Mouse (Mus musculus) neural tube, embryonic 15.5 days (tissue): ENCODE measurements at regions not wholly inside any gene's neighbourhood (a gene's known extent, or its start where the extent isn't known, plus 50 kb on each side); places are given as distances from the start of the nearest gene placed in this dataset.

Source experiments
- ATAC-seq: fragments of 200-750 bp; cut with Nextera tagmentation; 2 replicates; pipeline ENCODE4 v1.8.0; 2017; ENCODE audit warnings: mild to moderate bottlenecking, moderate TSS enrichment, moderate library complexity; ENCODE audit not compliant: low FRiP score
- H3K27ac ChIP-seq: fragments of 300-500 bp; sonication (generic); replicated peaks from 2 replicates; pipeline ENCODE4 v1.5.1; 2015; ENCODE audit warnings: mild to moderate bottlenecking, inconsistent platforms
- H3K27me3 ChIP-seq: fragments of 300-500 bp; sonication (generic); replicated peaks from 2 replicates; pipeline ENCODE4 v1.6.1; 2015; ENCODE audit warnings: inconsistent platforms
- H3K36me3 ChIP-seq: fragments of 300-500 bp; sonication (generic); 2 replicates; pipeline ENCODE4 v1.6.1; 2015; ENCODE audit warnings: inconsistent platforms
- H3K4me1 ChIP-seq: fragments of 300-500 bp; sonication (generic); 2 replicates; pipeline ENCODE4 v1.6.1; 2015; ENCODE audit warnings: inconsistent platforms
- H3K4me2 ChIP-seq: fragments of 300-500 bp; sonication (generic); 2 replicates; pipeline ENCODE4 v1.6.1; 2015; ENCODE audit warnings: inconsistent platforms, mild to moderate bottlenecking, moderate library complexity
- H3K4me3 ChIP-seq: fragments of 300-500 bp; sonication (generic); replicated peaks from 2 replicates; pipeline ENCODE4 v1.5.1; 2015; ENCODE audit warnings: mild to moderate bottlenecking, inconsistent platforms
- H3K9ac ChIP-seq: fragments of 300-500 bp; sonication (generic); replicated peaks from 2 replicates; pipeline ENCODE4 v1.6.1; 2015; ENCODE audit warnings: mild to moderate bottlenecking, inconsistent platforms
- H3K9me3 ChIP-seq: fragments of 300-500 bp; sonication (generic); replicated peaks from 2 replicates; pipeline ENCODE4 v1.6.1; 2016; ENCODE audit warnings: inconsistent platforms
- WGBS: fragments of 180-500 bp; shearing (Covaris S2); methylation state at CpG from one replicate; pipeline ENCODE4 v1.1.7; 2015; ENCODE audit warnings: mixed read lengths; 5-methylcytosine and 5-hydroxymethylcytosine counted together

GRCm38 (mm10) chr9:99800076-99800475, 75.9 kb downstream of the Sox14 start:
- peak; percentile 42; the same call in 1 of the 2 replicates for ATAC-seq
- Histone ChIP-seq H3K36me3 (no peaks in the 10 kb centered on the region), H3K9me3 (no peaks in the 10 kb centered on the region), H3K27me3 (no peaks in the 10 kb centered on the region; the same call in 1 of the 2 replicates), H3K4me3 (peak overlapping the region; percentile 31), H3K9ac (0 out of 2 replicates have a peak overlapping the region, but pooled peaks have one; percentile 17), H3K4me2 (peak overlapping the region; percentile 62), H3K4me1 (peaks cover 21% of the 10 kb centered on the region), H3K27ac (peak overlapping the region; percentile 20)
- 3% methylated on average over 13 of the region's 13 CpGs for WGBS

DNA sequence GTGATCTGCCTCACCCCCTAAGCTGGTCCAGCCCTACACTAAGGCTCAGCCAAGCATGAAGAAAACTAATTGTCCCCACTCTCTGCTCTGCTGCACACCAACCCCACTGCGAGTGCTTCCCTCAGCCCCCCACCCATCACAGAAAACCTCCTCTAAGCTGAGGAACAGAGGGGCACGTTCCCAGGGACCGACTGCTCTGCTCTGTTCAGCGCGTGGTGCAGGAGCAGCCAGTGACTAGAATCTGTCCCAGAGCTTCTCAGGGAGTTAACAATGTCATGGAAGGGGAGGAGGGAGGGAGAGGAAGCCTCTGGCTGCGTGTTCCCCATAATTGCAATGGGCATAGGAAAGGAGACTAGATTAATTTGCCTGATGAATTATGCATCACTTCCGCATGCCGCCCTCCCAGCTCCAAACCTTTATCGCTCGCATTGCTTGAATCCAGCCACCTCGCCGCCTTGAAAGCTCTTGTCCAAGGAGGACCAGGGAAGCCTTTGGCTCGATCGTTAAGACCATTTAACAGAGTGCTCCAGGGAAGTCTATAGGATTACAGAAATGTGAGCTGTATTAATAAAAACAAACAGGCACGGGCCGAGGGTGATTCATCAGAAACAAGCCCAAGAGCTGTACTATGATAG, 76.5 kb downstream of the Sox14 start:
- no peaks in the 10 kb centered on the region for H3K36me3 ChIP-seq
- H3K4me1 ChIP-seq = peaks cover 21% of the 10 kb centered on the region
- WGBS = 2% methylated on average over 16 of the region's 16 CpGs
- H3K4me3 ChIP-seq = peak overlapping the region; percentile 31
- peak overlapping the region; percentile 48 for H3K27ac ChIP-seq
- peak overlapping the region; percentile 62 for H3K4me2 ChIP-seq
- no peaks in the 10 kb centered on the region; the same call in 1 of the 2 replicates for H3K27me3 ChIP-seq
- H3K9ac ChIP-seq = 0 out of 2 replicates have a peak overlapping the region, but pooled peaks have one; percentile 17
- ATAC-seq = peak; percentile 89
- no peaks in the 10 kb centered on the region for H3K9me3 ChIP-seq

DNA sequence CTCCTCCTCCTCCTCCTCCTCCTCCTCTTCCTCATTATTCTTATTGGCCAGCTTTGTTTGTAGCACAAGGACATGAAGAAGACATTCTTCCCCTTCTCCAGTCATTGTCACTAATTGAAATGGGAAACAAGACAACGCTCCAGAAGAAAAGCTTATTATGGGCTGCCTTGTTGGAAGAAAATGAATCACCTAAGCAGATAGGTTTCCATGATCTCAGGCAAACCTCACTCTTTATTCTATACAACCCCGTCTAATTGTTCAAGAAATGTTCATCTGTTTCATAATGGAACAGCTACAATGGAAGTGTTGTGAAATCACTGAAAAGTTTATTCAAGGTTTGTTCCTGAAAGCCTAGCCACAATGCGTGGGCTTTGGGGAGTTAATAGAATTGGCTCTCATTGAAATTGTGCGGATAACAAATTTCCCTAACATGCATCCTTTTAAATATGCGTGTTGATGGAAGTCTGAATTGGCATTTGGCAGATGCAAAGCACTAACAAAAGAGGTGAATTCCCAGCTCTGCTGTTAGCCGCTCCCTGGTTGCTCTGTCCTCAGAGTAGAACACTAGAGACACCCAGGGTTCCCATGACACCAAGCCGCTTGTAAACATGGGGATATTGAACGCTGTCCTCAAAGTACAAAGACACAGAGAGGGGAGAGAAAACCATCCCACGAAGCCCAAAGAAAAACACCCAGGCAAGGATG, 78.8 kb downstream of the Sox14 start:
- no peak for ATAC-seq

GRCm38 (mm10) chr9:99792700-99793099, 75.6 kb upstream of the Cldn18 start:
- no peaks in the 10 kb centered on the region for H3K9me3 ChIP-seq
- ATAC-seq = peak; percentile 78
- WGBS = 44% methylated on average over 7 of the region's 7 CpGs

More for the DNA sequence above, 78.8 kb downstream of the Sox14 start:
- no peak overlapping the region for H3K27ac ChIP-seq
- H3K9me3 ChIP-seq = no peaks in the 10 kb centered on the region
- H3K4me1 ChIP-seq = peaks cover 24% of the 10 kb centered on the region
- H3K4me3 ChIP-seq = no peak overlapping the region
- no peak overlapping the region for H3K4me2 ChIP-seq
- no peaks in the 10 kb centered on the region; the same call in 1 of the 2 replicates for H3K27me3 ChIP-seq
- 20% methylated on average over 9 of the region's 9 CpGs for WGBS
- H3K36me3 ChIP-seq = no peaks in the 10 kb centered on the region
- H3K9ac ChIP-seq = no peak overlapping the region

DNA sequence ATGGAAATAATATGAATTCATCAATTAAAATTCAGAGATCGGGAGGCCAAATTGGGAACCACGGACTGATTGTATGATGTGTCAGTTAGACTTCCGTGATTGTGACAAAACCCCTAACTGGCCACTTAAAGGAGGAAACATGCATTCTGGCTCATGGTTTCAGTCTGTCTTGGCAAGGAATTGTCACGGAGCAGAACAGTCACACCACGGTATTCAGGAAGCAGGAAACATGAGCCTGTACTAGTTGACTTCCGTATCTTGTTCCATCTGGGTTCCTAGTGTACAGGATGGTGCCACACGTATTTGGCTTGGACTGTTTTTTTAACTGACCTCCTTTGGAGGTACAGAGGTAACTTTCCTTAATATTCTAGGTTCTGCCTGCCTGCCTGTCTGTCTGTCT, 69.8 kb upstream of the Cldn18 start:
- no peaks in the 10 kb centered on the region for H3K36me3 ChIP-seq
- no peak overlapping the region for H3K27ac ChIP-seq
- WGBS = 85% methylated on average over 7 of the region's 7 CpGs
- no peak for ATAC-seq
- H3K4me3 ChIP-seq = no peak overlapping the region
- no peaks in the 10 kb centered on the region for H3K4me1 ChIP-seq
- H3K9ac ChIP-seq = no peak overlapping the region
- peaks cover 3% of the 10 kb centered on the region; the same call in 1 of the 2 replicates for H3K27me3 ChIP-seq
- H3K4me2 ChIP-seq = no peak overlapping the region
- H3K9me3 ChIP-seq = no peaks in the 10 kb centered on the region

More at GRCm38 (mm10) chr9:99792700-99793099, 75.6 kb upstream of the Cldn18 start:
- Histone ChIP-seq H3K36me3 (no peaks in the 10 kb centered on the region), H3K27me3 (0 out of 2 replicates have a peak, but pooled peaks cover 3% of the 10 kb centered on the region), H3K4me2 (no peak overlapping the region), H3K27ac (no peak overlapping the region), H3K9ac (no peak overlapping the region), H3K4me1 (peaks cover 8% of the 10 kb centered on the region; the same call in 1 of the 2 replicates), H3K4me3 (no peak overlapping the region)

DNA sequence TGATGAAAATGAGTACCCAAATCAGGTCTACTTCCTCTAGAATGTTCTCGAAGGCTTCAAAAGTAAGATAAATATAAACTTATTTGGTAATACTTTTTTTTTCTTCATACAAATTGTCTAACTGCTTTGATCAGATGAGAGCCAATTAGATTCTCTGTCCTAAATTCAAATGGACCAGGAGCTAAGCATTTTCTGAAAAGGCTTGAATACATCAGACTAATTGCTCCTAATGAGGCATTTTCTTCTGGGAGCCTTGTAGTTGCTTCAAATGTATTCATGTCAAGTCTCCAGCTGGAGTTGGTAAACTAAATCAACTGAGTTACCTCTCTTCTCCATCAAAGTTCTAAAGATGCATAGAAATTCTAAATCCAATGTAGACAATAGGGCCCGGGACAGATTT, 66.1 kb upstream of the Cldn18 start:
- Histone ChIP-seq H3K4me2 (no peak overlapping the region), H3K27ac (no peak overlapping the region), H3K9me3 (no peaks in the 10 kb centered on the region), H3K36me3 (no peaks in the 10 kb centered on the region), H3K9ac (no peak overlapping the region), H3K4me1 (no peaks in the 10 kb centered on the region), H3K4me3 (no peak overlapping the region), H3K27me3 (no peaks in the 10 kb centered on the region; the same call in 1 of the 2 replicates)
- no peak for ATAC-seq
- 64% methylated on average over 2 of the region's 2 CpGs for WGBS

DNA sequence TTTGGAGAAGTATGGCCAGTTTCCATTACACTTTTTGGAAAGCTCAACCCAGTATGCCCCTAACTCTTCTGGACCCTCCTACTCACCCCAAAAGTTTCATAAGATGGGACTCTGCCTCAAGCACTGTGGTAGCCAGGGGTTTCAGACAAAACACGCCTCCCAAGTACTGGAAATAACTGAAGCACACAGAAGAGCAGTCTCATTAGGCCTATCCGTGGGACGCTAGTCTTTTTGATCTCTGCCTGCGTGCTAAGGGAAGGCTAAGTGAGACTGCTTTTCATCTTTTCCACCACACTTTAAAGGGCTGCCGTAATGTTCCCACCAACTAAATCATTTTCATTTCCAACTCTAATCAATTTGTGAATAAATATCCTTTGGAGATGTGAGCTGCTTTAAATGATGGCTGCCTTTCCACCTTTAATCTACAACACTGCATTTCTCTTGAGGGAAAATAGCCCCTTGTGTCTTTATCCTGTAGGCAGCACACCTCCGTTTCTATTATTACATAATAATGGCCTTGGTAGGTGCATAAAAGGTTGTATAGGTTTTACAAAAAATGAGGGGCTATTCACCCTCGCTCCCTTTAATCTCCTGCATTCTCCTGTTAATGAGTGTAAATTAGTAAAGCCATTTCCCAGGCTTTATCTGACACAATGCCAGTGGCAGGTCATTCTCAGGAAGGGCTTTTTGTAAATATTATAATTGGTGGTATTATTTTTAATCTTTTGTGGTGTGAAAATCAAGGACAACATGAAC, 65.5 kb upstream of the Cldn18 start:
- 33% methylated on average over 7 of the region's 7 CpGs for WGBS
- ATAC-seq = no peak
- Histone ChIP-seq H3K4me2 (no peak overlapping the region), H3K27ac (no peak overlapping the region), H3K4me3 (no peak overlapping the region), H3K4me1 (no peaks in the 10 kb centered on the region), H3K9me3 (no peaks in the 10 kb centered on the region), H3K27me3 (no peaks in the 10 kb centered on the region; the same call in 1 of the 2 replicates), H3K9ac (no peak overlapping the region), H3K36me3 (no peaks in the 10 kb centered on the region)

DNA sequence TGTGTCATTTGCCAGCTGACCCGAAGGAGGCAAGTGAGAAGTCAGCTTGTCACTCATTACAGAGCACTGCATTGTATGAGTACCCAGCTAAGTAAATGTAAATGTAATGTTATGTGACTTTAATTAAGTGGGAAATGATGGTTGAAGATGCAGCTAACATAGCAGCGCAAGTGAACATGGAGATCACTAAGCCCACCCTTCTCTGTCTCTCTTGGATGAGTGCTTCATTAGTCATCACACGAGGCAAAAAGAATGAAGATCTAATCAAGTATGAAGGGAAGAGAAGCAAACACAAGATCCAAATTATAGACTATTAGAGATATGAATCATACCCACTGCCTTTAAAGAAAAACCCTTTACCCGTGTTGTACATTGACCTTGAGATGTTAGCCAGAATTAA, 61.8 kb upstream of the Cldn18 start:
- Histone ChIP-seq H3K4me1 (no peaks in the 10 kb centered on the region), H3K9ac (no peak overlapping the region), H3K27me3 (no peaks in the 10 kb centered on the region), H3K36me3 (no peaks in the 10 kb centered on the region), H3K4me3 (no peak overlapping the region), H3K4me2 (no peak overlapping the region), H3K9me3 (no peaks in the 10 kb centered on the region), H3K27ac (no peak overlapping the region)
- 78% methylated on average over 4 of the region's 4 CpGs for WGBS
- no peak for ATAC-seq

DNA sequence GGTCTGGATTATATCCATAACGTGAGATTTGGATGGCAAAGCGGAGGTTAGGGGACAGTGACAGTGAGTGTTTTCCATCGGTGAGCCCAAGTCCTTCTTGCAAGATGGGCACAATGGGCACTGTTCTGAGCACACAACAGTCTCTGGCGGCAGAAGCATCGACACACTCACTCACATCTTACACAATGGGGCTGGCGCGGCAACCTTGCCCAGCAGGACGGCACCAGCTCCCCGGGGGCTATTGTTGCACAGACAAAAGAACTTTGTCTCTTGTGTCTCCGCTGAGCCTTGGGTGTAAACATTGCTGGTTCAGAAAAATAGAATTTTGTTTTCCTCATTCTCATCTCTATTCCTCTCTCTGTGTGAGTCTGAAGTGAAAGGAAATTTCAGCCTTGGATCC, 53.6 kb upstream of the Cldn18 start:
- peaks cover 2% of the 10 kb centered on the region; the same call in 1 of the 2 replicates for H3K4me1 ChIP-seq
- peak overlapping the region; percentile 13; the same call in 1 of the 2 replicates for H3K4me2 ChIP-seq
- no peak overlapping the region for H3K4me3 ChIP-seq
- no peak overlapping the region for H3K9ac ChIP-seq
- no peak overlapping the region for H3K27ac ChIP-seq
- H3K36me3 ChIP-seq = no peaks in the 10 kb centered on the region
- 9% methylated on average over 10 of the region's 10 CpGs for WGBS
- H3K27me3 ChIP-seq = no peaks in the 10 kb centered on the region
- no peaks in the 10 kb centered on the region for H3K9me3 ChIP-seq
- ATAC-seq = no peak
